Mouse (Mus musculus) yolk sac, embryonic 10.5 days (tissue): ENCODE results near the gene Ltv1.
"Not testable (repeated sequence)": the region's sequence is repeated elsewhere in the genome, so short reads cannot be mapped to it uniquely, and the experiment has no call there.

ENCODE experiments used
- DNase-seq: peaks from one replicate; pipeline ENCODE4 v3.0.0-alpha.2; 2017; ENCODE audit warnings: low spot score

Gene Ltv1

GRCm38 (mm10) chr10:13193496-13193895 lies 528 bp upstream of the Ltv1 start:
- not testable (repeated sequence) for DNase-seq

DNA sequence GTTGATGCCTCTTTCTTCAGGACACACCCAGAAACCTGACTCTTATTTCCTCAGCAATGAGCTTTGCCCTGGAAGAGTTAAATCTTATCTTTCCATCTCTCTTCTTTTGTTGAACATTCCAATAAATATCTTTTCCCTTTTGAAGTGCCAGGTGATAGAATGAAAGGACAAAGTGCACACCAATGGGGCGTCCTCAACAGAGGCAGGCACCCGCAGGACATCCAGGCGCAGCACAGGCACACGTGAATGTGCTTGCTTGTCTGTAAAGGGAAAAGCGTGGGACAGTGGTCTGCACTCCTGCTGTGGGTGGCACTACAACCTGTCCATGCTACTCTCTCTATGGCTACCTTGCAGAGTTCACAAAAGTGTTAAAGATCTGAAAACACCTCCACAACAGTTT lies 3.1 kb downstream of the Ltv1 start:
- DNase-seq: no peak

DNA sequence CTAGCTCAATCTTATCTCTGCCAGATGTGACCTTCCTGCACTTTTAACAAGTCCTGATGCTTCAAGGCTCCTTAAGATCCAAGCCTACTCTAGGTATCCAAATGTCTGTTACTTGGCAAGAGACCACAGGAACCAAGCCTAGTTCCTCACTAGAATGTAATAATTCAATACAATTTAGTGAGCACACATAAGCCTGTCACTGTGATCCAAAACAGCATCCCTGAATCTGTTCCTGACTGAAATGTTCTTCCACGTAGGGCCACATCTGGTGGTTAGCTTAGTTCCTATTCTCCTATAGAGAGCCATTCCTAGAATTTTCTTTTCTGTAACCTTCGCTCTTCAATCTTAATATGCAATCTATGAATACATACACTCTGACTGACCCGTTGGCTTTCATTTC lies 6.2 kb downstream of the Ltv1 start:
- DNase-seq: no peak

GRCm38 (mm10) chr10:13184170-13184766 lies 8.7 kb downstream of the Ltv1 start:
- DNase-seq: no peak

DNA sequence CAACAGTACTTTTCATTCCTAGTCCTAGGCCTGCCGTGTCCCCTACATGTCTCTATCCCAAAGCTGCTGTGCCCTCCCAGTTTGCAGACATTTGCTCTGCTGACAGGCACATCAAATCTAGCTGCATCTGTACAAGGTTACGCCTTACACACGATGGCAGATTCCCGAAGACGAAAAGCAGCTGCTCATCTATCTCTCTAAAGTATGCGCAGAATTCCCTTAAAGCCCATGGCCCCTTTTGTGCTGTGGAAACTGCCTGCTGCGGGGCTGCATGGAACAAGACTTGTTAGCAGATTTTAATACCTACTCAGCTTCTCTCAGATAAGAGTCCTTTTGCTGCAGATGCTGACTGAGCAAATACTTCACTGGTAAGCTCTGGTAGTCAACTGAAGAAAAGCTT lies 12.8 kb downstream of the Ltv1 start:
- DNase-seq: peak; percentile 62

DNA sequence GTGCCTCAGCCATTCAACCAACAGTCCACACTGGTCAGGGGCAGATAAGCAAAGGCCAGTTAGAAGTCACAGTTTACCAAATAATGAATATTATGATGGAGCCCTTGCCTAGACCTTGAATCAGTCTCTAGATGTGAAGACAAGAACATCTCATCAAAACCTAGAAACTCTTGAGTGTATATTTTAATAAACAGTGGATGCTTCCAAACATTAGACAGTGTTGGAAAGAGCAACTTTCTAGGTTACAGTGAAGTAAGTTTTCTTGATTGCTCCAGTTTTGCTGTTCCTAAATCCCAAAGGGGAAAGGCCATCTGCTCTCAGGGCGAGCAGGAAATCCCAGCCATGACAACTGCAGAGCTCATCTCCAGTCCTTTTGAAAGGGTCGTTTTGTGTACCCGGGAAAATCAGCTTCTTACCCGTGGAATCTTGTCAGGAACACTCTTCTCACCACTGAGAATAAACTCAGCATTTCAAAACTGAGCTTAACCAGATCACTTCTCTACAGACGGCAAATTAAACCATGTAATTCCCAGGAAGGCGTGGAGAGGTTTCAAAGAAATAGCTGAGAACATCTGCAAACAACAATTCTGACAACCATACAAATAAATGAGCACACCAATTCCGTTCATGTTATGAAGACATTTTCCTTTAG lies 14.9 kb downstream of the Ltv1 start, which contains the start of gene Zc2hc1b:
Gene Zc2hc1b, minus strand, starts transcription at position 51 of the 652 bp plus-strand sequence.
- no peak for DNase-seq

DNA sequence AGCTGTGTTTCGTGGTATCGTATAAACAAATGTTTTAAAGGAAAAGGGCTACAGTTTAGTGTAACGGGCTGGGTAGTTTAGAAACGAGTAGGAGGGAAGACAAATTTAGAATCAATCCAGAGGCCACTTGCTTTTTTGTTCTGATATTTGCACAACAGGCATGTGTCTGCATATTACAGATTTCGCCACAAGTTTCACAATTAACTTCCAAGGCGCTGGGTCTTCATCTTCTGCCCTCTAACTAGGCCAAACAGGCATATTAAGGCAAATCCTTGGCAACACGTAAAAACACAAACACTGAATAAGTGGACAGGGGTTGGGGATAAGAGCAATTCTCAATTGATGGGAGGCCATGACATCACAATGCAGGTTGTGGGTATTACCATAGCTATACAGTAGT lies 17.1 kb downstream of the Ltv1 start:
- no peak for DNase-seq

- DNase-seq: no peak
Measured at GRCm38 (mm10) chr10:13172798-13173221, 20.2 kb downstream of the Ltv1 start.

- no peak for DNase-seq
Measured at GRCm38 (mm10) chr10:13171461-13171860, 21.5 kb downstream of the Ltv1 start.

GRCm38 (mm10) chr10:13170739-13171448 lies 22.1 kb downstream of the Ltv1 start:
- no peak for DNase-seq

DNA sequence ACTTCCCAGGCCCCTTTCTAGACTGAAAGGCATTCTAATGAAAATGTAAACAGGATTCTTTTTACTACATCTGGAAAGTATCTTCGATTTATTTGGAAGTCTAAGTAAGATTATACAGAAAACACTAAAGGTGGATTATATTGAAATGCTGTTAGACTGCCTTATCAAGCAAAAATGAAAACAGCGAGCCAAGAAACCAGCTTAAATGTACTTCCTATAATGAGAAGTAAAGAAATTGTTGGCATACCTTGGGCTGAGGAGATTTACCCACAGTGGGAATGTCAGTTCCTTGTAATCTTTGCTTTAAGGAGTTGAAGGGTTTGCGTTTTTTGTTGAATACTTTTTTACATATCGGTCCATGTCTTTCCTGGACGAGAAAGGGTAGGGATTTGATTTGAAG lies 24.5 kb downstream of the Ltv1 start:
- DNase-seq: peak; percentile 26

DNA sequence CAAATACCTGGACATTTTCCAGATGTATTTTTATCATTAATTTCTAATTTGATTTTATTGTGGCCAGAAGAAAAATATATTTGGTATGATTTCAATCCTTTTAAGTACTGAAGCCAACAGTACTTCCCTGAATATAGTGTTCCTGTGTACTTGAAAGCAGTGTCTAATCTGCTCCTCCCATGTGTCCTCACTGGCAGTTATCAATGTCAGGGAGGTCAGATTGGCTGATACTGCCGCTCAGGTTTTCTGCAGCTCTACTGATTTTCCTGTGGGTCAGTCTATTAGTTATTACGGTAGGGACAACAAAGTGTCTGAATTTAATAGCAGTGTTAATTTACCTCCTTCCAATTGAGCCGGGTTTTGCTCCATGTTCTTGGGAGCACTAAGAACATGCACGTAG lies 30.9 kb downstream of the Ltv1 start:
- no peak for DNase-seq

DNA sequence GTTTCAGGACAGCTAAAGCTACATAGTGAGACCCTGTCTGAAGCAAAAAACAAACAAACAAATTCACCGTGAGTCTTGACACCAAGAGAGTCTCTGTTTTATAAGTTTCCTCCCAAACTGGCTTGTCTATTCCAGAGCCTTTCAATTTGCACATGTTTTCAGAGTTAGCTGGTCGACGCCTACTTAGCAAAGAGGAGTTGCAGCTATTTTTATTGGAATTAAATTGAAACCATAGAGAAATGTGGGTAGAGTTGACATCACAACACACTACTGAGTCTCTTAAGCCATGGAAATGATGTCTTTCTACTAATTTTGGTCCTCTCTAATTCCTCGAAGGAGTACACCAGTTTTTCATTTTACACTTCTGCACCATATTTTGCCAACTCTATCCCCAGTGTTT lies 32.1 kb downstream of the Ltv1 start:
- no peak for DNase-seq

DNA sequence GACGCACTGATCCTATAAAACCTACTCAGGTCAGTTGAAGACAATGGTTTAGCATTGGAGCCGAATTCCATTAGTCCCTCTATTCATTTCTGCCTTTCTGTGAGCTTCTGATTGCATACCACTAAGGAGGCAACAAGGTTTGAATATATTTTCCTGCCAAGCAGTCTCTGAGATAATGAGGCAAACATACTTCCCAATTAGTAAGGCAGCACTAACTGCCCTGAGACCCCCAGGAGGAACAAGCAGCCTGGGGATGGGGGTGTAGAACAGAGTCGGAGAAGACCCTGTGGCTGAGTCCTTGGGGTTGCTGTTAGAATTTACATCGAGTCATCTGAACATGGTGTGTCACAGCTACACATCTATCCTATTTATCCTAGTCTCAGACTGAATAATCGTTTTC lies 37.6 kb downstream of the Ltv1 start:
- DNase-seq: no peak

GRCm38 (mm10) chr10:13152811-13153364 lies 40.1 kb downstream of the Ltv1 start:
- no peak for DNase-seq

- DNase-seq: no peak
Measured at GRCm38 (mm10) chr10:13151353-13151752, 41.6 kb downstream of the Ltv1 start.

- DNase-seq: no peak
Measured at GRCm38 (mm10) chr10:13150435-13150834, 42.5 kb downstream of the Ltv1 start.

- DNase-seq: no peak
Measured at GRCm38 (mm10) chr10:13140434-13140833, 52.5 kb downstream of the Ltv1 start.

GRCm38 (mm10) chr10:13137906-13138305 lies 55.1 kb downstream of the Ltv1 start:
- no peak for DNase-seq

GRCm38 (mm10) chr10:13135751-13136150 lies 57.2 kb downstream of the Ltv1 start:
- DNase-seq: no peak

DNA sequence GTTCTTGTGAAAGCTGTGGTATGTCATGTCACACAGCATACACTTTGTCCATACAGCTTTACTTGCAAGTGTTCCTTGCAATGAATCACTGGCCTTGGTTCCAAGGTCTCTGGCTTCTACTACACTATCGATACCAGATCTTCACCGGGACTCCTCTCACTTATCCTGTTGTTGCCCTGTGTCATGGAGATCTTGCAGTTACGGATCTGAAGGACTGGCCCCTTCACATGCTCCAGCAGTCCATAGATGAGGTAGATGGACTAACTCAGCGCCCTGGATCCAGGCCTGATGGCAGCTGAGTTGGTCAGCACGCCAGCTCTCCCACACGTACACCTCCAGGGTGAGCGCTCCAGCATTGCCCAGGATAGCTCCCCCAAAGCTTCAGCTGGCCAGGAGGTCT lies 57.7 kb downstream of the Ltv1 start:
- DNase-seq: no peak

DNA sequence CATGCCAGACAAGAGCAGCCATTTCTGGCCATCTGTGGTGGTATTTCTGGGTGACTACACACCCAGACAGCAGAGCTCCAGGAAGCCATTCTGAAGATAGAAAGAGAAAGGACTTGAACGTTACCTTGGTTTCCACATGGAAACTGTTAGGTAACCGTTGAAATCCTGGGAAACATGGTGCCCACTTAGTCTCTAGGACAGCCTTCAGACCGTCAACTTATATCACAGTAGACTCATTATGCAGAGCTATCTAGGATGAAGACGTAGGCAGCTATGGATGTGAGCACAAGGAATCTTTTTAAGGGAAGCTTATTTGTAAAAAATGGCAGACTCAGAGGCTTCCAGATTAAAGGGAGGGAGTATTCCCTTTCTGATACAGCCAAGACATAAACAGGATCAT lies 59.1 kb downstream of the Ltv1 start:
- no peak for DNase-seq
